Mouse (Mus musculus): ENCODE data around the gene Gm14308.
"Not testable (repeated sequence)": the region's sequence is repeated elsewhere in the genome, so short reads cannot be mapped to it uniquely, and the experiment has no call there.

GRCm38 (mm10) chr2:176636244-176636643 is at the start of gene Gm14308:
- TF ChIP-seq POLR2A (IDR thresholded peaks at IDR 0.05; ENCODE audit: extremely low read depth, insufficient read depth, low read length); CTCF (IDR thresholded peaks at IDR 0.05; ENCODE audit: low read depth, low read length): not testable (repeated sequence)
